Mouse (Mus musculus): Measurements from ENCODE around the gene Gm19426.

The Gm19426 gene

GRCm38 (mm10) chr2:84743561-84743960 lies at the start of gene Gm19426:
Gene Gm19426, minus strand, starts transcription at chr2:84743655.
- DNase-seq (ENCODE audit: low read depth, low spot score): peak; percentile 98

DNA sequence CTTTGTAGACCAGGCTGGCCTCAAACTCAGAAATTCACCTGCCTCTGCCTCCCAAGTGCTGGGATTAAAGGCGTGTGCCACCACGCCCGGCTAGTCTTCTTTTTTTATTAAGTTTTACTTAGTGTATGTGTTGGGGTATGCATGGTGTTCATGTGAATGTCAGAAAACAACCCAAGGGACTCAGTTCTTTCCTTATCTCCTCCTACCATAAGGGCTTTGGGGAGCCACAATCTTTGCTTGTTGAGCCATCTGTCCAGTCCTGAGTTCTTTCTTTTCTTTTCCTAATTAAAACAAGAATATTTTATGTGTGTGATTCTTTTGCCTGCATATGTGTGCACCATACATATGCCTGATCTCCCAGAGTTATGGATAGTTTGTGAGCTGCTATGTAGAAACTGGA lies 49.7 kb upstream of the Gm19426 start:
- DNase-seq (ENCODE audit: low read depth, low spot score): no peak

DNA sequence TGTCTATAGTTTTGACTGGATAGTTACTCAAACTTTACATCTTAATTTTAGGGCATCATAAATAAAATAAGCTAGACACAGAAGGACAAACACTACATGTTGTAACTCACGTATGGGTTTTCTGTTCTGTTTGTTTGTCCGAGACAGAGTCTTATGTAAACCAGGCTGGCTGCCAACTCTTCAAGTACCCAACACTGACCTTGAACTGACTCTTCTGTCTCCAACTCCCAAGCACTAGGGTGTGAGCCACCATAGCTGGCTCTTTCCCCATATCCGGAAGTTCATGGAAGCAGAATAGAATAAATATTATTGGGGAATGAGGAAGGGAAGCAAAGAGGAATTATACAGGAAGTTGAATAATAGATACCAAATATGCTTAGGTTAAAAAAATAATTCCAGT lies 49.1 kb upstream of the Gm19426 start:
- DNase-seq (ENCODE audit: low read depth, low spot score): no peak

DNA sequence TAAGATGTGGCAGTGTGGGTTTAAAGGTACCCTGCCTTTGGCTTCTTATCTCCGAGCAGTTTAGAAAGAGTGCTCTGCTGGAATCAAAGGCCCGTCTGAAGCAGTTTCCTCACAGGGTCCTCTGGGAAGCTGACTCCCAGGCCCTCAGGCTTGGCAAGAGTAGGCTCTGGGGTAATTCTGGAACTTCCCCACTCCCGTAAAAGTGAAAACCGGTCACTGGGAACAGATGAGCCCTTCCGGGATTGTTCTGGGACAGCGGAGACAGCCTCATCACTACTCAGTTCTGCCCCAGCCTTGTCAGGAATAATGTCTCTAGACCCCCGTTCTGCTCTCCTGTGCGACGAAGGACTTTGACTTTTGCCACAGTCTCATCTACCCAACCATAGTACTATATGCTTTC lies 47.0 kb upstream of the Gm19426 start:
- no peak for DNase-seq (ENCODE audit: low read depth, low spot score)

DNA sequence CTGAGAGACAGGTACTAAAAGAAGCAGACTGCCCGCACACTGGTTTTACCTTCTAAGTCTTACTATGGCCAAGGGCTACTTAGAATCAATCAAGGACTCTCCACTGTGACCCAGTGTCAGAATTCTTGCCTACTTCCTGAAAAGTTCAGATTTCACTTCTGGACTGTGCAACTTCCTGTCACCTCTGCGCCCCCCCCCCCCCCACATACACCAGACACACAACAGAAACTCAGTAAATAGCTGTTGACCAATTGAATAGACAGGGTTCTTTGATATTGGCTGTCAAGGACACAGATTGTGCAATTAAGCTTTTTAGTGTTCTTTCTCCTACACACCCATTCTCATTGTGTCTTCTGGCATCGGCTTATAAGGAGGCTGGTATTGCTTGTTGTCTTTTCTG lies 44.9 kb upstream of the Gm19426 start:
- no peak for DNase-seq (ENCODE audit: low read depth, low spot score)

DNA sequence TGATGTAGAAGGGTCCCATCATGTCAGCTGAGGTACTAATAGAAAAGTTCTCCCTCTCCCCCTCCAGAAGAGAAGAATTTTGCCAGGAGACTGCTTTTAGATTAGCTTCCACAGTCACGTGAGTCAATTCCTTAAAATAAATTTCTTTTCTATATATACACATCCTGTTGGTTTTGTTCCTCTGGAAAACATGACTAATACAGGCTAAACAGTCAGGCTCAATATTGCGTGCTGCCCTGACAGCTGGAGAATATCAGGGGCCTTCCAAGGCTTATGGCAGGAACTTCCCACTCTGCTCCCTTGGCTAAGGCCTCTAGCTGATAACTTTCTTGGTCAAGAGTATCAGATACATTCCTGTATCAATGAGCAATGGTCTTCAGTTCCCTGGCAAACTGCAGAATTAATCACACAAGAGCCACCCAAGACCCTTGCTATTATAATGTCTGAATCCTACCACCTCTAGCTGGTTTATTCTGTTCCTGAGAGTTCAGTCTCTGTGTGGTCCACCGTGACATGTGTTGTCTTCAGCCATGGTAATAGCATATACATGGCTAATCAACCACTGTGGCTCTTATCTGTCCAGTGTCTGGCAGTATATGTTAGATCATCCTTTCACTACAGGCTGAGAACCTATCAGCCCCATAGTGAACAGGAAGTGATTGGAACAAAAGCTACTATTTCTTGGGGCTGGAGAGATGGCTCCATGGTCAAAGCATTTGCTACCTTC lies 40.5 kb upstream of the Gm19426 start:
- peak; percentile 46 for DNase-seq (ENCODE audit: low read depth, low spot score)

DNA sequence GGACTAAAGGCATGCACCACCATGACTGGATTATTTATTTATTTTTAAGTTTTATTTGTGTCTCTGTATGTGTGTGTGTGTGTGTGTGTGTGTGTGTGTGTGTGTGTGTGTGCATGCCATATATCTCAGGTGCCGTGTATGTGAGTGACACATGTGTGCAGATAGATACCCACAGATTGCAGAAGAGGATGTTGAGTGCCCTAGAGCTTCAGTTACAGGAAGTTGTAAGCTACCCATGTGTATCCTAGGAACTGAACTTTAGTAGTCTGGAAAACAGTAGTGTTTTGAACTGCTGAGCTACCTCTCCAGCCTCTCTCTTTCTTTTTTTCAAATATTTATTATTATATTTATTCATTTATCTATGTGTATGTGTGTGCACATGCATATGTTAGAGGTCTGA lies 39.9 kb upstream of the Gm19426 start:
- DNase-seq (ENCODE audit: low read depth, low spot score): no peak

GRCm38 (mm10) chr2:84779210-84779609 lies 35.8 kb upstream of the Gm19426 start:
- no peak for DNase-seq (ENCODE audit: low read depth, low spot score)

DNA sequence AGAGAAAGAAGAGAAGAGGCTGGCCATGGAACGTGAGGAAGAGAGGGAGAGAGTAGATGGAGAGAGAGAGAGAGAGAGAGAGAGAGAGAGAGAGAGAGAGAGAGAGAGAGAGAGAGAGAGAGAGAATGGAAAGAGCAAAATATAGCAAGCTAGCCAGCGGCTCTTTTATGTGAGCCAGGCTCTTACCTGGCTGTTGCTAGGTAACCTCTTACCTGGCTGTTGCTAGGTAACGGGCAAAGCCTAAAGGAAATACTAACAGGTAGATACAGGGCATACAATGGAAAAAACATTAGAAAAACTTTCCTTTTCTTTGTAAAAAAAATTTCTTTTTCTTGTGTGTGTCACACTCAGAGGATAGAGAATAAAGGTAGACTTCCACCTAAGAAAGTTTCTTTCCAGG lies 34.3 kb upstream of the Gm19426 start:
- no peak for DNase-seq (ENCODE audit: low read depth, low spot score)

DNA sequence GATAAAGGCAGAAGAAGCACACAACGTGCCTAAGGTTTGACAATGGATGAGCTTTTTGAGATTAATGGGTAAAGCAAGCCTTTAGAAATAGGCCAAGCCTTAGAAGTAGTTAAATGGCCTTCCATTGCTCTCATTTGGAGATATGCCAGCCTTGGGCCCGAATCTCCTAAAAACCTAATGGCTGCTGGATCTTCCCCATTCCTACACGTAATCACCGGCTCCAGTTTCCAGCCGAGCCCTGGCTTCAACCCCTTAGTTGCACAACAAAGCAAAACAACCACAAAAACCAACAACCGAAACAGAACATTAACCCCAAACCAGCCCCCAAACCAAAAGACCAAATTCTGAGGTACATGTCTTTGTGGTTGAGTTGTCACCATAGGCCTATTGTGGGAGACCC lies 32.2 kb upstream of the Gm19426 start:
- DNase-seq (ENCODE audit: low read depth, low spot score): no peak

DNA sequence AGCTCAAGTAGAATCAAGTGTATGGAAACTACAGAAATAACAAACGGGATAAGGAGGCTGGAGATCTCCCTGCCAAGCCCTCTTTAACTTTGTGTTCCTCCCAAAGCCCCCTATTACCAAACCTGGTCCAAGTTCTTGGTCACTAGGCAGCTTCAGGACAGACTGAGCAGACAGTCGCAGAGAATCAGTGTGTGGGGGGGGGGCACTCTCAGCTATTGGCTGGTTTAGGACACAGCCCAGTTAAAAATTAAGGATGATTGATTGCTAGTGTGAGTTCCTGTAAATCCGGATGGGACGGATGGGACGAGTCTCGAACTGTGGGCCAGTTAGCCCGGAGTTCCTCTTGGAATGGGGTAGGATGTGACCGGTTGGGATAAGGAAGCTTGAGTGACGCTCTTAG lies 31.8 kb upstream of the Gm19426 start, which contains the start of gene Serping1:
Gene Serping1, minus strand, starts transcription at position 204 of the 400 bp plus-strand sequence.
- DNase-seq (ENCODE audit: low read depth, low spot score): no peak

- no peak for DNase-seq (ENCODE audit: low read depth, low spot score)
These were observed 31.3 kb upstream of the Gm19426 start for GRCm38 (mm10) chr2:84774751-84775150.

DNA sequence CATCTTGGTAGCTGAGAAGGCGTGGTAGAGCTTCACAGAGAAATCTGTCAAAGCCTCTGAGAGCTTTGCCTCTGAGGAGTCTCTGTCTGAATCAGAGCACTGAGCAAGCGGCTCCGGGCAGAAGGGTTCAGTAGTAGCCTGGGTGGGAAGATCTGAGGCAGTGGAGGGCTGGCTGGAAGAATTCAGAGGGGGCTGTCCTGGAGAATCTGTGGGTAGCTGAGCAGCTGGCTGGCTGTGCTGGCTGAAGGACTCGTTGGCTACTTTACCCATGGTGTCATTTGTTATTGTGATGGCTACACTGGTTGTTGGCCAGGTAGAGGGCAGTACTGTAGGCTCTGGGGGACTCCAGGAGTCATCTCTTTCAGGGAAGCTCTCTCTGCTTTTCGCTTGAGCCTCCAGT lies 29.7 kb upstream of the Gm19426 start:
- DNase-seq (ENCODE audit: low read depth, low spot score): no peak

GRCm38 (mm10) chr2:84772454-84772853 lies 29.0 kb upstream of the Gm19426 start:
- peak; percentile 87 for DNase-seq (ENCODE audit: low read depth, low spot score)

- DNase-seq (ENCODE audit: low read depth, low spot score): no peak
These were observed 27.0 kb upstream of the Gm19426 start for GRCm38 (mm10) chr2:84770501-84770900.

- no peak for DNase-seq (ENCODE audit: low read depth, low spot score)
These were observed 19.4 kb upstream of the Gm19426 start for GRCm38 (mm10) chr2:84762818-84763217.

DNA sequence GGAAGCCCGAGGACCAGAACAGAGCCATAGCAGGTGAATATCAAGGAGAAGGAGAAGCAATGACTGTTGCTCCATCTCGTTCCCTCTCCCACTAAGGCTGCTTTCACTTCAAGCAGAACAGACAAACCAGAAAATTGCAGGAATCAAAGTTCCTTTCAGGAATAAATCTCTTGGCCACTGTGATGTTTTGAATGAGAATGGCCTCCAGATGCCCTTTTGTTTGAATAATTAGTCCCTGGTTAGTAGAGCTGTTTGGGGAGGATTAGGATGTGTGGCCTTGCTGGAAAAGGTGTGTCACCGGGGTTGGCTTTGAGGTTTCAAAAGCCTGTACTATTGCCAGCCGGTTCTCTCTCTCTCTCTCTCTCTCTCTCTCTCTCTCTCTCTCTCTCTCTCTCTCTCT lies 18.8 kb upstream of the Gm19426 start:
- no peak for DNase-seq (ENCODE audit: low read depth, low spot score)

DNA sequence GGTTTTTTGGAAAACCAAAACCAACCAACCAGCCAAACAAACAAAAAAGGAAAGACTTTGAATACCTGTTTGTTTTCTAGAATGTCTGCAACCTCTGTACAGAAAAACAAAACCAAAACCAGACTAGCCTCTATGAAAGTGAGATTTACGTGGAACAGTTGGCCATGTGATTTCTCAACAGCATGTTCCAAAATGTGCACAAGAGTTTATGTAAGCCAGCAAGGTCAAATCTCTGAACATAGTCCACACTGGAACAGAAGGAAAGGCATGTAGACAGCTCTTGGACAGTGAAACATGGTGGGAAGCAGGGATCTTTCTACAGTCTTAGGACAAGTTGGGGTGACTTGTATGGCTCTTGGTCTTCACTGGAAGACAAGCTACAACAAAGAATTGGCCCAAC lies 18.4 kb upstream of the Gm19426 start:
- DNase-seq (ENCODE audit: low read depth, low spot score): no peak

GRCm38 (mm10) chr2:84761309-84761708 lies 17.9 kb upstream of the Gm19426 start:
- DNase-seq (ENCODE audit: low read depth, low spot score): no peak

DNA sequence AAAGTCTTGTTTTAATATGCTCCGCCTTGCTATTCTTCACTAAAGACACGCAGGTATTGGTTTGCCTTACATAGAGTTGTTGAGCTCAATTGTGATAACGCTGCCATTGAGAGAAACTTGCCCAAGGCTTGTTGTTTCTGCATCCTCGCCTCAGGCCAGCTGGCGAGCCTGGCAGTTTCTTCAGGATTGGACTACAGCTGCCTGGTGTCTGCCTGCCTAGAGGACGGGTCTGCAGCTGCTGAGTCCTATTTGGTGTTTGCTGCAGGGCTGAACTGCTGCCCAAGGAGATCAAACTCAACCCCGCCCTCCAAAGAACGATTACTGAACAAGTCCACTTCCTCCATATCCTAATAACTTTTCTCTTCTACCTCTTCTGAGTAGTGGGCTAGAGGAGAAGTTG lies 17.3 kb upstream of the Gm19426 start:
- DNase-seq (ENCODE audit: low read depth, low spot score): no peak

DNA sequence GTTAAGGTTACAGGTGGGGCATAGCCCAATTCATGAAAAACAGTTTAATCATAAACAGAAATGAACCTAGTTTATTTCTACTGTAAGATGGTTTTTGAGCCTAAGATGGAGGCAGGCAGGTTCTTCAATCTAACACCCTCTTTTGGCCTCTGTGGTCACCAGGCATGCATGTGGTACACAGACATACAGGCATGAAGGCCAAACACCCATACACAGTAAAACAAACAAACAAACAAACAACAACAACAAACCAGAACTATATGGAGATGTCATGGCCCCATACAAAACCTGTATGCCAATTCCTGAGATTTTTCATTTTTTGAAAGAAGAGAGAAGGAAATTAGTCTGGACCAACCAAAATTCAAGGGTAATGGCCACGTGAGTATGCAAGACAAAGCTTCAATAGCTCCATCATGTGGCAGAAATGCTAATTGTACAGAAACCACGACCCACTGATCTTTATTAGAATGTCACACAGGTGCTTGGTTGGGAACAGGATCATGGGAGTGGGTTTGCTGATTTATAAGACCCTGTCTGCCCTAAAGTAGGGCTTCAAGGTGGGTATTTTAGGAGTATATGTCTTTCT lies 15.2 kb upstream of the Gm19426 start:
- DNase-seq (ENCODE audit: low read depth, low spot score): peak; percentile 87

DNA sequence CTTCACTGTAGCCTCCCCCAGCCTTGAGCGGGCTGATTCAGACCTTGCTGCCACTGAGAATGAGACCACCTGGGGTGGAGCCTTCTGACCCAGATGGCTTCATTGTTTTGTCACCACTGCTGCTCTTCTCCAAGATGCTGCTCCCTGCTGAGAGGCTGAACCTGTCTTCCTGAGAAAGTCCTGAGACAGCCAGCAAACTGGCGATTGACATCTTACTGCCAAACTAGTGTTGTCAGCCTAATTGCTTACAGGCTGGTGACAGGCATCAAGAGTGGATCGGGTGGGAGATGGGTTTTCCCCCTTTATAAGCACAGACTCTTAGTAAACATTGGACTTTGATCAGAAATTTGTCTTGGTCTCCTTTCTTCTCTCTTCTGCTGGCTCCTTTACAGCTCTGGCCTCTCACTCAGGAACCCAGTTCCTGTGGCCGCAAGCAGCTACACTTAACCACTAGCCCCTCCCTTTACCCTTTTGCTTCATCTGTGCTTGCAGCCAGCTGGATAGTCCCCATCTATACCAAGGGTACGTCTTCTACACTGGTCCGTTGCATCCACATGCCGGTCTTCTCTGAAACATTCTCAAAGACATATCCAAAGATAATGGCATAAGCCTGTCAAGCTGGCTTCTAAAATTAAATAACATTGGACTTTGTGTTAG lies 13.7 kb upstream of the Gm19426 start:
- no peak for DNase-seq (ENCODE audit: low read depth, low spot score)

DNA sequence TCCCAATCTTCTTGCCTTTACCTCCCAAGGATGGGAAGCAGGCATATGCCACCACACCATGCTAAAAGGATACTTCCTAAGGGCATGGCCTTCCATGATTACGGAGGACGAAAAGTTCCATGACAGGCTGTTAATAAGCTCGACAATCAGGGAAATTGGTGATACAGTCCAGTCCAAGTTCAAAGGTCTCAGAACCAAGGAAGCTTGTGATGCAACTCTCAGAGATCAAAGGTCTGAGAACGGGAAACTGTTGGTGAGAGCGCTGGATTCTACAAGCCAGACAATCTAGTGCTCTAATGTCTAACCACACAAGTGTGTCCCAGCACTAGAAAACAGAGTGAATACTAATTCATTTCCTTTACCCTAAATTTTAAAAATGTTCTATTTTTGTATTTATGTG lies 12.8 kb upstream of the Gm19426 start:
- DNase-seq (ENCODE audit: low read depth, low spot score): no peak

Data from 3T3-L1 (cell line).